Mouse (Mus musculus): ENCODE measurements around the gene Dnttip1.

GRCm38 (mm10) chr2:164701761-164702160, 44.0 kb upstream of the Dnttip1 start:
- no peak for TF ChIP-seq TAL1 (IDR thresholded peaks at IDR 0.05; ENCODE audit: low read length)
- TF ChIP-seq GATA1 (IDR thresholded peaks at IDR 0.05; ENCODE audit: low read length): no peak

Data from erythroblast, embryonic 14.5 days (primary cell).